Mouse (Mus musculus): Measurements from ENCODE around the gene Olfr13. TPM values are rescaled to one million over a fixed set of nuclear protein-coding genes. Genes with fewer than 3 reads are reported as not detected.
"Not testable (repeated sequence)": the region's sequence is repeated elsewhere in the genome, so short reads cannot be mapped to it uniquely, and the experiment has no call there.

Olfr13 gene
- total RNA-seq (2021), result not detected
- long read RNA-seq, experiment 1, result 0 reads
- long read RNA-seq, experiment 2, result 0 reads

GRCm38 (mm10) chr6:43171840-43172239 is at the start of gene Olfr13:
Gene Olfr13, plus strand, starts transcription at chr6:43172140.
- no peak for DNase-seq (ENCODE audit: low spot score in 2 of 2)

GRCm38 (mm10) chr6:43146267-43146666 is 25.7 kb upstream of the Olfr13 start, which contains the start of gene Olfr237-ps1:
Gene Olfr237-ps1, plus strand, starts transcription at chr6:43146567.
- not testable (repeated sequence) for DNase-seq (ENCODE audit: low spot score in 2 of 2)

GRCm38 (mm10) chr6:43159502-43159901 is 12.4 kb upstream of the Olfr13 start:
- no peak for DNase-seq (ENCODE audit: low spot score in 2 of 2)

GRCm38 (mm10) chr6:43162982-43163381 is 9.0 kb upstream of the Olfr13 start, which contains the start of gene Olfr437:
Gene Olfr437, plus strand, starts transcription at chr6:43163282.
- DNase-seq (ENCODE audit: low spot score in 2 of 2), result no peak

- DNase-seq (ENCODE audit: low spot score in 2 of 2), result no peak
Measured at GRCm38 (mm10) chr6:43167246-43167645, 4.7 kb upstream of the Olfr13 start.

- DNase-seq (ENCODE audit: low spot score in 2 of 2), result no peak
Measured at GRCm38 (mm10) chr6:43178129-43178528, 6.2 kb downstream of the Olfr13 start.

- DNase-seq (ENCODE audit: low spot score in 2 of 2), result no peak
Measured at GRCm38 (mm10) chr6:43178584-43179501, 6.9 kb downstream of the Olfr13 start.

GRCm38 (mm10) chr6:43190986-43191385 is 19.0 kb downstream of the Olfr13 start:
- no peak for DNase-seq (ENCODE audit: low spot score in 2 of 2)

GRCm38 (mm10) chr6:43196781-43197180 is 24.8 kb downstream of the Olfr13 start, which contains the start of gene Olfr435:
Gene Olfr435, plus strand, starts transcription at chr6:43197146.
- no peak for DNase-seq (ENCODE audit: low spot score in 2 of 2)

- DNase-seq (ENCODE audit: low spot score in 2 of 2), result no peak
Measured at GRCm38 (mm10) chr6:43198094-43198493, 26.2 kb downstream of the Olfr13 start.

- no peak for DNase-seq (ENCODE audit: low spot score in 2 of 2)
Measured at GRCm38 (mm10) chr6:43202786-43203185, 30.8 kb downstream of the Olfr13 start.

- no peak for DNase-seq (ENCODE audit: low spot score in 2 of 2)
Measured at GRCm38 (mm10) chr6:43205355-43205754, 33.4 kb downstream of the Olfr13 start.

GRCm38 (mm10) chr6:43212873-43213272 is 40.9 kb downstream of the Olfr13 start, which contains the start of gene Olfr434:
Gene Olfr434, plus strand, starts transcription at chr6:43213021.
- DNase-seq (ENCODE audit: low spot score in 2 of 2), result not testable (repeated sequence)

Other genes with a start within 250 kb of the Olfr13 start
- not detected for gene Olfr444, start 223.1 kb upstream of the Olfr13 start, total RNA-seq (2021)
- not detected for gene Olfr441, start 65.8 kb upstream of the Olfr13 start, total RNA-seq (2021)
- not detected for gene Olfr237-ps1, start 25.6 kb upstream of the Olfr13 start, total RNA-seq (2021)
- gene Olfr437, start 8.9 kb upstream of the Olfr13 start, total RNA-seq (2021), result not detected
- not detected for gene Olfr435, start 25.0 kb downstream of the Olfr13 start, total RNA-seq (2021)
- not detected for gene Olfr434, start 40.9 kb downstream of the Olfr13 start, total RNA-seq (2021)
- not detected for gene Olfr47, start 59.4 kb downstream of the Olfr13 start, total RNA-seq (2021)
- 10 to 100 TPM; 17.1 to 22.2 TPM for gene Arhgef5, start 93.4 kb downstream of the Olfr13 start, total RNA-seq (2021)
- gene Nobox, start 137.4 kb downstream of the Olfr13 start, total RNA-seq (2021), result under 1 TPM in 1 of 2 experiments, not detected in 1; 0.34 TPM